ENCODE assay signal across 8 mouse cellular contexts in genomic region chr6:86670873-86671272, GRCm38 (mm10). TPM values are rescaled to one million over a fixed set of nuclear protein-coding genes. Genes with fewer than 3 reads are reported as not detected.
DNase-seq lines count a peak whose midpoint lies in the region; ATAC-seq and TF ChIP-seq lines count a peak whose summit lies in the region.

No protein-coding gene starts in this region.

- H3K4me1 ChIP-seq in testis, adult 2 months (ENCODE audit: control insufficient read depth, insufficient read depth, low read length): peaks cover 5% of the 10 kb centered on the region
- peaks cover 23% of the 10 kb centered on the region for H3K4me1 ChIP-seq in embryonic facial prominence, embryonic 10.5 days
- peaks cover 9% of the 10 kb centered on the region for H3K4me1 ChIP-seq in limb, embryonic 14.5 days (ENCODE audit: control insufficient read depth, insufficient read depth, low read length)

- DNase-seq in testis, postnatal 10 days (ENCODE audit: low spot score): no peak
- DNase-seq in adrenal gland, postnatal 14 days: peak; percentile 66
- peak; percentile 54 for DNase-seq in embryonic facial prominence, embryonic 10.5 days (ENCODE audit: low spot score)
- peak; percentile 76 for DNase-seq in hindlimb bud, embryonic 11.5 days (ENCODE audit: extremely low spot score, low read depth, low spot score)
- DNase-seq in limb, embryonic 14.5 days (ENCODE audit: low spot score): peak; percentile 82
- DNase-seq in natural killer cell, adult 2 months (ENCODE audit: low spot score in 2 of 2): peak; percentile 69 to 71
- peak; percentile 17 to 20 for DNase-seq in thymus, postnatal 36 days

- TF ChIP-seq POLR2A in testis, adult 2 months (IDR thresholded peaks at IDR 0.05; ENCODE audit: control insufficient read depth, low read depth, low read length): no peak
- TF ChIP-seq POLR2A in limb, embryonic 14.5 days (IDR thresholded peaks at IDR 0.05; ENCODE audit: borderline replicate concordance, extremely low read depth, insufficient read depth, insufficient read length): no peak

- H3K4me2 ChIP-seq in limb, embryonic 14.5 days (replicated peaks; ENCODE audit: low read depth, low read length, severe bottlenecking): no peak overlapping the region

- 23% methylated on average over 2 of the region's 2 CpGs for WGBS in embryonic facial prominence, embryonic 10.5 days
- 23% methylated on average over 2 of the region's 2 CpGs for WGBS in limb, embryonic 14.5 days

- TF ChIP-seq CTCF in testis, adult 2 months (IDR thresholded peaks at IDR 0.05; ENCODE audit: control insufficient read depth, insufficient read depth, insufficient replicate concordance, low read depth, low read length): peak; percentile 28; the same call in 1 of the 2 replicates

- no peak for ATAC-seq in limb, embryonic 14.5 days (ENCODE audit: low FRiP score, low read depth)

- H3K27me3 ChIP-seq in testis, adult 2 months (ENCODE audit: control insufficient read depth, insufficient read depth, low read length): no peaks in the 10 kb centered on the region
- H3K27me3 ChIP-seq in embryonic facial prominence, embryonic 10.5 days (replicated peaks; ENCODE audit: low read depth, poor library complexity, severe bottlenecking): no peaks in the 10 kb centered on the region
- no peaks in the 10 kb centered on the region for H3K27me3 ChIP-seq in limb, embryonic 14.5 days (ENCODE audit: control insufficient read depth, insufficient read depth, low read length)

- no peak overlapping the region for H3K4me3 ChIP-seq in testis, adult 2 months (ENCODE audit: control insufficient read depth, low read depth, low read length)
- no peak overlapping the region for H3K4me3 ChIP-seq in embryonic facial prominence, embryonic 10.5 days
- H3K4me3 ChIP-seq in limb, embryonic 14.5 days (replicated peaks; ENCODE audit: low read length): no peak overlapping the region

- H3K36me3 ChIP-seq in testis, adult 2 months (ENCODE audit: control insufficient read depth, insufficient read depth, low read length): peaks cover 1% of the 10 kb centered on the region; the same call in 1 of the 2 replicates
- H3K36me3 ChIP-seq in embryonic facial prominence, embryonic 10.5 days (replicated peaks): peaks cover 50% of the 10 kb centered on the region
- H3K36me3 ChIP-seq in limb, embryonic 14.5 days (ENCODE audit: control insufficient read depth, insufficient read depth, low read length): peaks cover 44% of the 10 kb centered on the region

- no peak overlapping the region for H3K27ac ChIP-seq in testis, adult 2 months (ENCODE audit: control insufficient read depth, insufficient read depth, low read depth, low read length)
- H3K27ac ChIP-seq in embryonic facial prominence, embryonic 10.5 days (replicated peaks): no peak overlapping the region
- no peak overlapping the region for H3K27ac ChIP-seq in limb, embryonic 14.5 days (replicated peaks; ENCODE audit: low read depth, low read length)

- no peaks in the 10 kb centered on the region for H3K9me3 ChIP-seq in embryonic facial prominence, embryonic 10.5 days
- no peaks in the 10 kb centered on the region for H3K9me3 ChIP-seq in limb, embryonic 14.5 days (ENCODE audit: control insufficient read depth, low read length)

- H3K9ac ChIP-seq in limb, embryonic 14.5 days (ENCODE audit: low read depth, low read length, severe bottlenecking): no peak overlapping the region

RNA-seq across cellular contexts. Expression of gene Mxd1, which starts 1.9 kb away (rescaled TPM):
- 29.6 and 31.4 TPM in 2 replicates for polyA plus RNA-seq in testis, adult 2 months (2012; rRNA removed)
- total RNA-seq in adrenal gland, postnatal 14 days (2021): 11.0 and 12.3 TPM in 2 replicates
- 9.5 and 11.4 TPM in 2 replicates for polyA plus RNA-seq in embryonic facial prominence, embryonic 10.5 days (2016; fragmentation: Nextera tagmentation; extraction: Ambion mirVana)
- polyA plus RNA-seq in limb, embryonic 14.5 days (2012; rRNA removed): 11.7 and 14.8 TPM in 2 replicates
- polyA plus RNA-seq in limb, embryonic 14.5 days (2014; fragmentation: Nextera tagmentation; extraction: Ambion mirVana): 10.7 and 15.7 TPM in 2 replicates

RNA-seq across cellular contexts. Expression of gene Snrnp27, which starts 13.4 kb away (rescaled TPM):
- polyA plus RNA-seq in testis, adult 2 months (2012; rRNA removed): 18.4 and 24.2 TPM in 2 replicates
- 65.4 and 68.1 TPM in 2 replicates for total RNA-seq in adrenal gland, postnatal 14 days (2021)
- 124 and 134 TPM in 2 replicates for polyA plus RNA-seq in embryonic facial prominence, embryonic 10.5 days (2016; fragmentation: Nextera tagmentation; extraction: Ambion mirVana)
- polyA plus RNA-seq in limb, embryonic 14.5 days (2012; rRNA removed): 37.4 and 64.8 TPM in 2 replicates
- polyA plus RNA-seq in limb, embryonic 14.5 days (2014; fragmentation: Nextera tagmentation; extraction: Ambion mirVana): 115 and 117 TPM in 2 replicates

RNA-seq across cellular contexts. Expression of gene Asprv1, which starts 42.9 kb away (rescaled TPM):
- polyA plus RNA-seq in testis, adult 2 months (2012; rRNA removed): 0.75 and 0.77 TPM in 2 replicates
- 0.41 TPM in 1 of 2 replicates, not detected in the other for total RNA-seq in adrenal gland, postnatal 14 days (2021)
- polyA plus RNA-seq in embryonic facial prominence, embryonic 10.5 days (2016; fragmentation: Nextera tagmentation; extraction: Ambion mirVana): 0.69 and 1.3 TPM in 2 replicates
- 19.9 and 34.8 TPM in 2 replicates for polyA plus RNA-seq in limb, embryonic 14.5 days (2012; rRNA removed)
- polyA plus RNA-seq in limb, embryonic 14.5 days (2014; fragmentation: Nextera tagmentation; extraction: Ambion mirVana): 66.2 and 100.0 TPM in 2 replicates
